Mouse (Mus musculus) T-helper 17 cell (primary cell): Measurements from ENCODE around the gene Capns1.
"Not testable (repeated sequence)": the region's sequence is repeated elsewhere in the genome, so short reads cannot be mapped to it uniquely, and the experiment has no call there.

ENCODE experiments used
- in situ Hi-C, 2 experiments: fragments of 300-600 bp; cut with MboI, MseI; formaldehyde crosslinking; loops; 1 replicate in 1 of 2; 2 replicates in 1 of 2; pipeline ENCODE4 v1.15.1; 2025; ENCODE audit warnings: high pct_unique_total_duplicates in 2 of 2

The Capns1 gene

DNA sequence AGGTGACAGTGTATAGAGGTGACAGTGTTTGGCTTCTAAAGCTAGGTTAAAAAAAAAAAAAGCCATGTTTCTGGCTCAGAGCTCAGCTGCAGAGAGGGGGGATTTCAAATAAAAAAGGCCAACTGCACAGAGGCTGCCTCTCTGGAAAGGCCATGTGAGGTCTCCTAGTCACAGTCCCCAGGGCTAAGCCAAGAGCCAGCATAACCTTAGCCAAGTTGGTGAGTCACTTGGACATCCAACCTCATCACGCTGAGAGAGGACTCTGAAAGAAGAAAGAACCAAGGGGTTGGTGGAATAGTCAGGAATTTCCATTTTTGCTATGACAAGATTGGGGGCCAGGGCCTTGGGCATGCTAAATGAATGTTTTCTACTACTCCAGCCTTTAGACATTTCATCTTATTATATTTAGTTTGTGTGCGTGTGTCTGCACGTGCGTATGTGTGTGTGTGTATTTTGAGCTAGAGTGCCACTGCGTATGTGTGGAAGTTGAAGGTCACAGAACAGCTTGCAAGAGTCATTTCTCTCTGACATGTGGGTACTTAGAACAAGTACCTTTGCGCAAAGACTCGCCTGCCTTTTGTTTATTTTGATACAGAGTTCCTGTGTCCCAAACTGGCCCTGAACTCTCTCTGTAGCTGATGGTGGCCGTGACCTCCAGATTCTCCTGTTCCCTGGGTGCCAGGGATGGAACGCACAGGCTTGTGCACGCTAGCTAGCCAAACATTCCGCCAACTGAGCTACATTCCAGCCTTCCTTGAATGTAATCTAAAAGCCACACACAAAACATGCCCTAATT is 4.5 kb upstream of the Capns1 start:
- in situ Hi-C loops: no loop called here

DNA sequence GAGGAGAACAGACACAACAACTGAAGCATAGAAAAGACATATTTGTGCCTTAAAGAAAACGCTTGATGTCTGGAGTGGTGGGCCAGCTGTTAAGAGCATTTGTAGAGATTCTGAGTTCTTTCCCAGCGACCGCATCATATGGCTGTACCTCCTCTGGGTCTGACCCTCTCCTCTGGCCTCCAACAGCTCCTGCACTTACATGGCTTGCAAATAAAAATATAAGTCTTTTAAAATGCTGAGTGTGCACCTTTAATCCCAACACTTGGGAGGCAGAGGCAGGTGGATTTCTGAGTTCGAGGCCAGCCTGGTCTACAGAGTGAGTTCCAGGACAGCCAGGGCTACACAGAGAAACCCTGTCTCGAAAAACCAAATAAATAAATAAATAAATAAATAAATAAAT is 2.0 kb upstream of the Capns1 start:
- in situ Hi-C loops: not testable (repeated sequence)

DNA sequence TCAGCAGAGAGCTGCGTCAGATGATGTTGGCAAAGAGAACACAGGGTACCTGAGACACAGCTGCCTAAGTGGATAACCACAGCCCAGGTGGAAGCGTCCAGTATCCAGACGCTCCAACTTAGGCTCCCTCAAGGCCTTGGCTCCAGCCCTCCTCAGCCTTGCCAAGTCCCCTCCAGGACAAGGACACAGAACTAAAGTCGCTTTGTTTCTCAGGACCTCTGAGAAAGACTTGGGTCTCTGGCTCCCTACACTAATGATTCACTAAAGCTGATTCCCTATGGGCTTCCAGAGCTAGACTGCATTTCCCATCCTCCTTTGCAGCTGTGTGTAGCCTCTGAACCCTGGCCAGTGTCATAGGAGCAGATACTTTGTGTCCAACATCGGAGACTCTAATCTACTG is 1.6 kb upstream of the Capns1 start:
- in situ Hi-C loops: no loop called here

DNA sequence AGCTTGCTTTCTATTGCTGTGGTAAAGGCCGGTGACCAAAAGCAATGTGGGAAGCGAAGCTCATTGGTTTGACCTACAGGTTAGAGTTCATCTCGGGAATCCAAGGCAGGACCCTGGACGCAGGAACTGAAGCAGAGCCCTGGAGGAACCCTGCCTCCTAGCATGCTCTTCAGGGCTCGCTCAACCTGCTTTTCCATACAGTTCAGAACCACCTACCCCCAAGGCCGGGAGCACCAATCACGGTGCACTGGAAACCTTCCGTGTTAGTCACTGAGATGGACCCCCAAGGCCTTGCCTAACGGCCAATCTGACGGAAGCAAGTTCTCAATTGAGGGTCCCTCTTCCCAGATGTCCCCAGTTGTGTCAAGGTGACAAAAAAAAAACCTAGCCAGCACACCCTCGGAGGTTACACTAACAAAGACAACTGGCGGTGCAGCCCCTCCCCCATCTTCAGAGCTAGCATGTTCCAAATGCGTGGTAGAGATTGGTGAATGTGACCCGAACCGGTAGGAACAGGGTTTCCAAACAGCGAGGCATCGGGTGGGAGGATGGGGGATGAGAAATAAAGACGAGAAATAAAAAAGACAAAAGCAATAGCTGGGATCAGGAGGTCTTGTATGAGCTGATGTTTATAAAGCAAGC is 1.0 kb upstream of the Capns1 start:
- in situ Hi-C loops: no loop called here

DNA sequence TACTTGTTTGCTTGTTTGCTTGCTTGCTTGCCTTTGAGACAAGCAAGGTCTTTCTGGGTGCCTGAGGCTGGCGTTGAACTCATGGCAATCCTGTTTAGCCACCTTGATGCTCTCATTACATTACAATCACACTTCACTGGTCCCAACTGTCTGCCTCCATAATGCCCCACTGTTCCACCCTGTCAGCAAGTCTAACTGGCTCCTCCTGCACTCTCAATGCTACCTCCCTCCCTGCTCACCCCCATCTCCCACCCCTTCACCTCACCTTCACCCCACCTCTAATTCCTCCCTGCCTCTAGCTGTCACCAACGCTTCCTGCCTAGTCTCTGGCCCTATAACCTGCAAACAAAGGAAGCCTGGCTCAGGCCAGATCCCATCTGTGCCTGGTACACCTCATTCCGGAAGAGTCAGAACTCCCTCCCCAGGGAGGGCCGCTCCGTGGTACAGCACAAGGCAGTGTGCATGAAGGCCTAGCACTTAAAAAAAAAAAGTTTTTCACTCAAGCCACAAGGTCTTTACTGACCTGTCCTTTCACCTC is 950 bp downstream of the Capns1 start:
- in situ Hi-C loops: no loop called here

DNA sequence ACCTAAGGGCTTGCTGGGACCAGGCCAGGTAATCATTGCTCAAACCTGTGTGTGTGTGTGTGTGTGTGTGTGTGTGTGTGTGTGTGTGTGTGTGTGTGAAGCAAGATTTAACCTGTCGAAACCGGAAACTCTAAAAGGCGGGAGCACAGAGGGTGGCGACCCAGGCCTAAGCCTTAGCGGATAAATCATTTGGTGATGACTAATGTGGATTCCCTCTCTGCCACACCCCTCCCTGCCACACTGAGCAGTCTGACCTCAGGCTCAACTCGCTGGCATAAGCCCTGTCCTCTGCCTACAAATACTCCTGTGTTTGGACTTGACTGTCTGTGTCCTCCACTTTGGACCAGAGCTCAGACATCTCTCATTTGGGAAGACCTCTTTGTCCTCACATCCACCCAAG is 2.4 kb downstream of the Capns1 start:
- in situ Hi-C loops: no loop called here

DNA sequence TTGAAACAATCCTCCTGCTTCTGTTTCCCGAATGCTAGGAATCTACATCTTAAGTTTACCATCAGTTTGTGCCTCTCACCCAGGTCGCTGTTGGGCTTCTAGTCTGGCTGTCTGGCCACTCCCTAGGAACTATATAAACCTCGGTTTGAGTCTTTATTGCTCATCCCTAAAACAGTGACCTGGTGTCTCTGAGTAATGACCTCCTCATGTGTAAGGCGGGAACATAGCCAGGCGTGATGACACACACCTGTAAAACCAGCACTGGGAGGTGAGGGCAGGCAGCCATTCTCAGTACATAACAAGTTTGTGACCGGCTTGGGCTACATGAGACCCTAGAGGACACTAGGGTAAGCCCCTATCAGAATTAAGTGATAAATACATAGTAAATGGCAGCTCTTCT is 3.1 kb downstream of the Capns1 start:
- in situ Hi-C loops: no loop called here

DNA sequence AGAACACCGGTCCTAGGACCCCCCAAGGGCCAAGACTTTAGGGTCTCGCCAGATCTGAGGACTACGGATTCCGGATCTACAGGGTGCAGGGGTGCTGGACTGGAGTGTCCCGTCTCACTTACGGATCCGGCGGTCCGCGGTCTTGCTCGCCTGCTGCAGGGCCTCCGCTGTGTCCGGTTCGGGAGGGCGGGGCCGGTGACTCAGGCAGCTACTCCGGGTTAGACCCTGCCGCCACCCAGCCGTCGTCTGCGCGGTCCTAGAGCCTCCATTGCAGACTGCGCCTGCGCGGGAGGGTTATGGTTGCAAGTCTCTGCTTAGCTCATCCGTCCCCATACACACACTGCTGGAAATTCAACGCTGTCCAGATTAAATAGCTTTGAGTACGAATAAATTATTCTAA is 3.7 kb downstream of the Capns1 start:
- in situ Hi-C loops: no loop called here

DNA sequence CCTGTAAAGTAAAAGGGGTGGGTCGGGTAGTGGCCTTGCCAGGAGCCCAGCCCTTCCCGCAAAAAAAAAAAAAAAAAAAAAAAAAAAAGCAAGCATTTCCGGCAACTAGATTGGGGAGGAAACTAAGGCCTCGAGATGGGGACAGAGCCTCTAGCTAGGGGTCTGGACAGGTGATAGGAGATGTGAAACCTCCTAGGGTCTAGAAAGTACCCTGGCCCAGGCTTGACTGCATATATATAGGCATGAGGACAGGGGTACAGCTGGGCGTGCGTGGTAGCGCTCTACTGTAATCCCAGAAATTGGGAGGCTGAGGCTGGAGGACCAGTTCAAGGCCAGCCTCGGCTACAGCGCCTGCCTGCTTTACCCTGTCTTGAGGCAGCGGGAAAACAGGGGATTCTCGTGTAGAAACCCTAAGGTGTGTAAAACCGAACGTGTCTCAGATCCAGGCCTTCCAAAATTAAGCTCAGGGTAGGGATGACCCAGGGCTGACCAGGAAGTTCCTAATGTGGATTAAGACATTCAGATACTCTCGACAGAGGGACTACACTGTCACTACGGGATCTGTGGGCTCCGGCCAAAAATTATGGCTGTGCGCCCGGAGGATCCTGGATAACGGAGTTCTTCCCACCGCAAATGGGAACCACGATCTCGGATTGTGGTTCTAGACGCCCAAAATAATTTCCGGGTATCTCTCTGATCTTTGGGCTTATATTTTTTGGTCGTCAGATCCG is 4.3 kb downstream of the Capns1 start:
- in situ Hi-C loops: no loop called here

DNA sequence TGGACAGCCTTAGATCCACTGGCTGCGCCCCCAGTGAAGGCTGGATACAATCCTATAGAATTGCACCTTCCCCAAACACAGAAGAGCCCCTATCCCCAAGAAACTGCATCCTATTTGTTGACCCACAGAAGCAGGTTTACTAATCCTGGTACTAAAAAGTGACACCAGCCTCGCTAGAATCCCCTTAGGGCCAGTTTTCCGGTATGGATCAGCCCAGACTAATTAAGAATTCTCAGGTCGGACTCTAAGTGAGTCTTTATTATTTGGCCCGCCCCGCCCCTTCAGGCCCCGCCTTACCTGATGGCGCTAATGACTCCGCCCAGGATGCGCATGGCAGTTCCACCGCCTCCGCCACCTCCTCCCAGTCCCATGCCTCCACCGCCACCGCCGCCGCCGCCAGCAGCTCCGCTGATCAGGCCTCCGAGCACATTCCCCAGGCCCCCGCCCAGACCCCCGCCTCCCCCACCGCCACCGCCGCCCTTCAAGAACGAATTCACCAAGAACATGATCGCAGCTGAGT is 5.0 kb downstream of the Capns1 start:
- in situ Hi-C loops: no loop called here

DNA sequence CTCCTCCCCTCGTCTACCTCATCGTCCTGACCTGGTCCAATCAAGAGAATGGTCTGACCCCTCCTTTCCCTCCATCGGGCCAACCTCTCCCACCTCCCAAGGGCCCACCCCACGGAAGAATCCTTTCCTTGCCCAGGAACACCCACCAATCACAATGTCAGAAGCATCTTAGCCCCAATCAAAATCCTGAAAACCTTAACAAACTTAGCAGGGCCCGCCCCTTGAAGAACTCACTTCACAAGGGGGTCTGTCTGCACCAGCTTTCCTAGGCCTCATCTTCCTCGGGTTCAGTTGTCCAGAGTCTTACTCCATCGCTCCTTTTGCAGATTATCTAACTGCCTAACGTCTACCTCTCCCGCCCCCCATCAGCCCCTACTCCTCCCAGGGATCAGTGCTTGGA is 5.6 kb downstream of the Capns1 start:
- in situ Hi-C loops: no loop called here

DNA sequence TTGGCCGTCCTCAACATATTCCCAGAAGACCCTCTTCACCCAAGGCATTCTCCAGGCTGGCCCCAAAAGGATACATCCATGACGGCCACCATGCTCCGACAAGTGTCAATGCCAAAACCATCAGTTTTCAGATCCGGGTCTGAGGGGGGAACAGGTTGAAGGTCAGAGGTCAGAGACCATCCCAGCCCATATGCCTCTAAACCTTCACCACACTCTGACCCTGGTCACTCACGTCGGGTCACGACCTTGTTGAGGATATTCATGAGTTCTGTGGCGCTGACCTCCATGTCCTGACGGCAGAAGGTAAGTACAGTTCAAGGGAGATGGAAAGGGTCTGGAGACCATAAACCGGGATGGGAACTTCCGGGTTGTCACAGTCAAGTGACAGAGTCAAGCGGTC is 6.5 kb downstream of the Capns1 start:
- in situ Hi-C loops: no loop called here

DNA sequence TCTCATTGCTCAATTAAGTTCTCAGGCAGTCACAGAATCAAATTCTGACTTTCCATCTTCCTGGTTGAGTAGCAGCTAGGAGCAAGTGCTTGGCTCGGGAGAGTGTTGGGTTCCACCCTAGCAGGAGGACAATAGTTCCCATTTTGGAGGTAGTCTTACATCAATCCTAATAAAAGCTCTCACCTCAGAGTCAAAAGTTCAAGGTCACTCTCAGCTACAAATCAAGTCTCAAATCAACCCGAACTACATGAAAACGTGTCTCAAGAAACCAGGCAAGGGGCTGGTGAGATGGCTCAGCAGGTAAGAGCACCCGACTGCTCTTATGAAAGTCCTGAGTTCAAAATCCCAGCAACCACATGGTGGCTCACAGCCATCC is 9.5 kb downstream of the Capns1 start:
- in situ Hi-C loops: no loop called here

DNA sequence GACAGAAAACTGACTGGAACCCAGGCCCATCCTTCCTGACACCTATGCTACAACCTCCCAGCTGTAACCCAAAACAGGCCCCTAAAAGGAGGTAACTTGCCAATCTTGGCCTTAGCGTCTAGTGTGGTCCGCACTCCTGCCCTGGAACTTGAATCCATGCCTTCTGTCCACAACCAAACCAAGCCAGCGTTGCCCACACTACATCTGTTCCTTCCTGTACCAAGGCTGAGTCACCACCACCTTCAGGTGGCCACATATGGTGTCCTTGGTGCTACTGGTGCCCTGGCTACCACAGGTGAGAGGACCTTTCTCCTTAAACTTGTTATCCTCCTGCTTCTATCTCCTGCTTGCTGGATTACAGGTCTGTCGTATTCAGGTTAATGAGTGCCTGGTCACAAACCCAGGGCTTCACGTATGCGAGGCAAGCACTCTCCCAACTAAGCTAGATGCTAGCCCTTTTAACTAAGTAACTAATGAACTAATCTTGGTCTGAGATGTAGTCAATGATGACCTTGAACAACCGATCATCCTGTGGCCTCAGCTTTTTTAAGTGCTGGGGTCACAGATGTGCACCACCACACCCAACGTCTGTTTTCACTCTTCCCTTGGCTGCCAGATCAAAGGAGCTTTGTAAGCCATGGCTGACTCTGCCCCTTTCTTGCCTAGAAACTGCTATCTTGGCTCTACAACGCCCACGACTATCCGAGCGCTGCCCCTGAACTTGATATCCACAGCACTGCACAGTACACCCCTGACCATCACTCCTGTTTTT is 10.1 kb downstream of the Capns1 start:
- in situ Hi-C loops: no loop called here

DNA sequence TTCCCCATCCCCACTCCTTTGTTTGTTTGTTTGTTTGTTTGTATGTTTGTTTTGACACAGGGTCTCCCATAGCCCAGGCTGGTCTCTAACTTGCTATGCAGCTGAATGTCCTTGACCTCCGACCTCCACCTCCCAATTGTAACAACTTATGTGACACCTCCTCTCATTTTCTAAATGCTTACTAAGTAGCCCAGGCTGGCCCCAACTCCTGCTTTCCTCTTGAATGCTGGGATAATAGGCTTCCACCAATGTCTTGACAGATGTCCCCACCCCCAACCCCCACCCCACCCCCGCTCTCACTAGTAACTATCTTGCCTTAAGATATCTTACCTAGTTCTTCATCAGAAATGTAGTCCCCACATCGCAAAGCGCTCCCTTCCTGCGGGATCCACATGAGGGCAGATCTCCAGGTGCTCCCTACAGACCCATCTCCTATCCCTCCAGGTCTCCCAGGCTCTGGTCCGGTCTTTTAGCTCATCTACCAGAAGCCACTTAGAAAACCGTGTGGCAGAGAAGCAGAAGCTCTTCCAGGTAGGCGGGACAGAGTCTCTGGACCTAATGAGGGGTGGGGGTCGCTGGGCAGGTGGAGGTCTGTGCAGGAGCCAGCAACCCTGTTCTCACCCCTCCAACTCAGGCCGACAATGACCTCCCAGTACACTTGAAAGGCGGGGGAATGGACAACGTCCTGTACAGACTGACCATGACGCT is 13.8 kb downstream of the Capns1 start:
- in situ Hi-C loops: no loop called here

DNA sequence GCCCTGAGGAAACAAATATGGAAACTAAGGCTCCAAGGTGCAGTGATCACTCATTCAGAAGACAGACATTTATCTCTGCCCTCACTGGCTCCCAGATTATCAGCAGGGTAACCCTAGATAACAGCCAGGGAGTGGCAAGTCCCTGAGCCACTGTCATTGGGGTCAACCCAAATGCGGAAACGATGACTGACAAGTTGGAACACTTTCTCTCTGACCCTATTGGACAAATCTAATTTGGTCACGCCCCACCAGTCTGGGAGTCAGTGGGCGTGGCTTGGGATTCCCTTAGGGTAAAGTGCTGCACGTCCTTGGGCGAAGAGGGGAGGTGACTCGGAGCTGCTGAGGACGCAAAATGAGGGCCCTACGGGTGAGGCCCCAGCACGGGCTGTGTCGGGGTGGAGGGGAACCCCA is 14.7 kb downstream of the Capns1 start, which contains the start of gene Cox7a1:
Cox7a1 (plus strand) TSS at position 266 of the 411 bp plus-strand sequence.
- in situ Hi-C loops: no loop called here

DNA sequence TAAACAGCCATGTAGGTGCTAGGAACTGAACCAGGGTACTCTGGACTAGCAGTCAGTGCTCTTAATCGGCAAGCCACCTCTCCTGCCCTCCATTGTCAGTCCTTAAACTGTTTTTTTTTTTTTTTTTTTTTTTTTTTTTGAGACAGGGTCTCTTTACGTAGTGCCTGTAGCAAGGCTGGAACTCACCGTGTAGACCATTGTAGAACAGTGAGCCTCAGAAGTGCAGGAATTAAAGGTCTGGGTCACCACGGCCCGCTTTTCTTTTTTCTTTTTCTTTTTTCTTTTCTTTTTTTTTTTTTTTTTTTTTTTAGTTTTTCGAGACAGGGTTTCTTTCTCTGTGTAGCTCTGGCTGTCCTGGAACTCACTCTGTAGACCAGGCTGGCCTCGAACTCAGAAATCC is 15.4 kb downstream of the Capns1 start:
- in situ Hi-C loops: not testable (repeated sequence)

DNA sequence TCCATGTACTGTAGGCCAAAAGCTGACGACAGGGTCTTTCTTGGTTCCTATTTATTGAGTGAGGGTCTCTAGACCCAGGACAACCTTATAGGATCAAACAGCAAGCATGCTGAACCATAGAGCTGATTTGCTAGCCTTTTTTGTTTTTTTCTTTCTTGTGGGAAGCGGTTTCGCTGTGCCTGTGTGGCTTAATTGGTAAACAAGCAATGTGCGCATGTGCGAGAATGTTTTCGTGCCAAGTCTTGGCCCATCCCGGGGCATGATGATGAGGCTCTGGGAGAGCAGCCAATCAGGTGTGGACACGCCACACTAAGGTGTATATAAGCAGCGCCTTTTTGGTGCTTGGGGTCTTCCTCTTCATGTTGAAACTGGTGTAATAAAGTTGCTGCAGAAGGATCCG is 16.7 kb downstream of the Capns1 start:
- in situ Hi-C loops: not testable (repeated sequence)

DNA sequence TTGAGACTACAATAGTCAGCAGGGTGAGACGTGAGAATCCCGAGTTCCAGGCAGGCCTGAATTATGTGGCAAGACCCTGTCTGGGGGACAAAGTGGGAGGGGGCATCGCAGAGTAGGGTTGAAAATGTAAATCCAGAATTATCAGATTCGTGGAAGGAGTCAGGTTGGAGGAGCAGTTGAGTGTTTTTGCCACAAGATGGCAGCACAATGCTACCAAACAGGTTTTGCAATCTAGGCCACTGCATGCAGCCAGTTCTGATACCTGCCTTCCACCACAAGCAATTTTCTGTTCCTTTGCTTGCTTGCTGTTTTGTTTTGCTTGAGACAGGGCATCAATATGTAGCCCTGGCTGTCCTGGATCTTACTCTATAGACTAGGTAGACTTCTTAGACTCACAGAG is 17.3 kb downstream of the Capns1 start:
- in situ Hi-C loops: no loop called here

DNA sequence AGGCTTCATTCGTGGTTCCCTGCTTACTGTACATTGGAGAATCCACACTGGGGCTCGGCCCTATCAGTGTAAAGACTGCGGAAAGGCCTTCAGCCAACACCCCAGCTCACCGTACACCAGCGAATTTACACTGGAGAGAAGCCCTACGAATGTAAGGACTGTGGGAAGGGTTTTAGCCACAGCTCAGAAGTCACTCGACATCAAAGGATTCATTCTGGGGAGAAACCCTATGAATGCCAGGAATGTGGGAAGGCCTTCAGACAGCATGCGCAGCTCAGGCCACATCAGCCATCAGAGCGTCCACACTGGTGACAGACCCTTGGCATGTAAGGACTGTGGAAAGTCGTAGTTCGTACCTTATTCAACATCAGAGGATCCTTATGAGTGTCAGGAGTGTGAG is 20.4 kb downstream of the Capns1 start:
- in situ Hi-C loops: no loop called here

DNA sequence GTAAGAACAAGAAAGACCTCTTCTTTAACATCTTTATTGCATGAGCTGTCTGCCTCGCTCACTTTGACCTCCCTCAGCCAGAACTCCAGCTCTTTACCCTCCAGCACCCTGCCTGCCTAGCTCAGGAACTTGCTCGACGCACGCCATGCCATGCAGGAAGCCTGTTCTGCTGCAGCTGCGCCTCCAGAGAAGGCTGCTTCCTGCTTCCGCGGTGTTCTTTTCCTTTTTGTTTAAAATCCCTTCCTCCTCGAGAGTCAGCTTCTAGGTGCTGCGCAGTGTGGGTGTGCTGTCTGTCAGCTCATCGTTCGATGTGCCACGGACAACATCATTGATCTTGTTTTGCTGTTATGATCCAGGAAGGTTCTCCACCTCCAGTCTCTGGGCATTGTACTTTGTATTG is 22.1 kb downstream of the Capns1 start:
- in situ Hi-C loops: no loop called here
